Mouse (Mus musculus): ENCODE results near the gene Osbpl3.

Gene Osbpl3

GRCm38 (mm10) chr6:50455829-50456469, at the start of gene Osbpl3:
Gene Osbpl3 (minus strand): TSS chr6:50456201.
- peak; percentile 79 for DNase-seq (ENCODE audit: low read depth, low spot score)

DNA sequence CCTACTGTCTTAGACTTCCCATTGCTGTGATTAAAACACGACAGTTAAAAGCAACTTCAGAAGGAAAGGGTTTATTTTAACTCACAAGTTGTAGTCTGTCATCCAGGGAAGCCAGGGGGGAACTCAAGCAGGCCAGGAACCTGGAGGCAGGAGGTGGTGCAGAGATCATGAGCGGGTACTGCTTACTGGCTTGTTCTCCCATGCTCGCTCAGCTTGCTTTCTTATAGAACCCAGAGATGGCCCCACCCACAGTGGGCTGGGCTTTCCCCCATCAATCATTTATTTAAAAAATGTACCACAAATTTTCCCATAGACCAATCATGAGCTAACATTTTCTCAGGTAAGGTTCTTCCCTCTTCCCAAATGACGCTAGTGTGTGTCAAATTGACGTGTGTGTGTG, 49.5 kb upstream of the Osbpl3 start:
- DNase-seq (ENCODE audit: low read depth, low spot score), result no peak

- no peak for DNase-seq (ENCODE audit: low read depth, low spot score)
Measured at GRCm38 (mm10) chr6:50504711-50505110, 48.7 kb upstream of the Osbpl3 start.

DNA sequence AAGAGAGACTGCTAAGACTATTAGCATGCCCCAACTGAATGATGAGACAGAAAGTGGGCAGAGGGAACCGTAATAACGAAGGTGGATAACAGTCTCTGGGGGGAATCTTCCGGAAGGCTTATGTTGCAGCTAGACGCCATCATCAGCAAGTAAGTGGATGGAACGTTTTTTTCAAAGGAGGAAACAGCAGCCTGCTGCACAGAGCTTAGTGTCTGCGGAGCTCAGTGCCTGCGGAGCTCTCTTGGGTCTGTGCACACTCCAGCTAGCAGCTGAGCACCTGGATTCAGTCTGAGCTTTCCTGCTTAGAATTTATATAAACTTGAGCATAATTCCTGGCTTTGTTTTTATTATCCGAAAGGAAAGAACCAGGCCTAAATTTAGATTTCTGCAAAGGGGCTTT, 47.8 kb upstream of the Osbpl3 start:
- no peak for DNase-seq (ENCODE audit: low read depth, low spot score)

- no peak for DNase-seq (ENCODE audit: low read depth, low spot score)
Measured at GRCm38 (mm10) chr6:50503031-50503430, 47.0 kb upstream of the Osbpl3 start.

DNA sequence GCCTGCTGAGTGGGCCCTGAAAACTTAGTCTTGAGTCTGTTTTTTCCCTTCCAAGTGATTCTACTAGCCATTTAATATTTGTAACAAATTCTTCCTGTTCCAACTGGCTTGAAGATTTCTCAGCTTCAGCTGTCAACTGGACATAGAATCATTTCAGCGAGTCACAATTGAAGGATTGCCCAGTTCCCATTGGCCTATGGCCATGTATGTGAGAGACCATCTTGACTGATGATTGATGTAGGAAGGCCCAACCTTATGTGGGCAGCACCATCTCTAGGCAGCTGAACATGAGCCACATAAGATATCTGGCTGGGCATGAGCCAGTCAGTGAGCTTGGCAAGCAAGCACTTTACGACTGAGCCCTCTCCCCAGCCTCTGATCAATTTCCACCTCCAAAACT, 42.3 kb upstream of the Osbpl3 start:
- no peak for DNase-seq (ENCODE audit: low read depth, low spot score)

GRCm38 (mm10) chr6:50490519-50490918, 34.5 kb upstream of the Osbpl3 start:
- no peak for DNase-seq (ENCODE audit: low read depth, low spot score)

DNA sequence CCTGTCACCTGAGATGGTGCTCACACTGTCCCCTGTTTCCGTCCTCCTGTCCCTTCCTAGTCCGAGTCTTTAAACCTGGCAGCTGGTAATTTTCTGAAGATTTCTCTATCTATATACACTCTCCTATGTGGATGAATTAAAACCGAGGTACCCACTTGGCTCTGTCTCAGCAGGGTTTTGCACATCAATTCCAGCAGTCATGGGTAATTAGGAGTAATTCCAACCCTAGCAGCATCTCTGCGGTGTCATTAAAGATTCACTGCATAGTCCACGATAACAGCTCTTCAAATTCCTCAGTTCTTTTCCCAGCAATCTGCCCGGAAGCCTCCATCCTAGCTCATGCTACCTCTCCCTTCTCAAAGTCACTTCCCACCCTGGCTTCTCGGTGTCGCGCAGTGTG, 33.4 kb upstream of the Osbpl3 start:
- DNase-seq (ENCODE audit: low read depth, low spot score), result no peak

DNA sequence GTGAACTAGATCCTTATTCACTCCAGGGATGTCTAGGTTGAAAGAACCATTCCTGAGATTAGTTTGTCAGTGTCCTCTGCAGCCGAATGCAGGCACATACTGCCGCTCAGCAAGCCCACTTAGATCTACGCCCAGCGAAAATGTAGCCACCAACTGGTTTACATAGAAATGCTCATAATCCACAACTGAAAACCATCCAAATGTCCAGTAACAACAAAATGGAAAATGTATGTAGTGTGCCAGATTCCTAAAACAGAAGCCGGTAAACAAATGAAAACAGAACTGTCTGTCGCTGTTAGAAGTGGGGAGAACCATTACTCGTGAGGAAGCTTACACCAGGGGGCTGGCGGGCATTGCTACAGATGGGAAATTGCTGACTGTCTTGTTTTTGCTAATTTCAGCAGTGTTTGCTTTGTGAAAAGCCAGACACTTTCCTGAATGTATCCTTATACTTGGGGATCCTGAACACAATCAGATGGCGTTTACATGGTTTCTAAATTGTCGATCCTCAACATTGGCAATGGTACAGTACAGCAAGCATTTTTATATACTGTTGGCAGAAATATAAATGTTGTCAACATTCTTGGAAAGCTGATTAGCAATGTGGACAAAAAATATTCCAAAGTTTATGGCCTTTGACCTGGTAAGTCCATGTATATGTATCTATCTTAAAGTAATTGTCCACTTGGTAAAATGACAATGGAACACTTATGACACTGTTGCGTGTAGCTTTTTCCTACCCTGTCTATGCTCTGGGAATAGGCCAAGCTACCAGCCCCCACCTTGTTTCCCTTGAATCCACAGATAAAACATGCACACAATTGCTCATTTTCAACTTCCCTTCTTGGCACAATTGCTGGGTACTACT, 30.3 kb upstream of the Osbpl3 start:
- DNase-seq (ENCODE audit: low read depth, low spot score), result no peak

- no peak for DNase-seq (ENCODE audit: low read depth, low spot score)
Measured at GRCm38 (mm10) chr6:50483426-50483825, 27.4 kb upstream of the Osbpl3 start.

- no peak for DNase-seq (ENCODE audit: low read depth, low spot score)
Measured at GRCm38 (mm10) chr6:50481460-50481859, 25.5 kb upstream of the Osbpl3 start.

- no peak for DNase-seq (ENCODE audit: low read depth, low spot score)
Measured at GRCm38 (mm10) chr6:50466451-50466850, 10.4 kb upstream of the Osbpl3 start.

- DNase-seq (ENCODE audit: low read depth, low spot score), result no peak
Measured at GRCm38 (mm10) chr6:50464690-50465485, 8.9 kb upstream of the Osbpl3 start.

- DNase-seq (ENCODE audit: low read depth, low spot score), result no peak
Measured at GRCm38 (mm10) chr6:50462026-50462425, 6.0 kb upstream of the Osbpl3 start.

DNA sequence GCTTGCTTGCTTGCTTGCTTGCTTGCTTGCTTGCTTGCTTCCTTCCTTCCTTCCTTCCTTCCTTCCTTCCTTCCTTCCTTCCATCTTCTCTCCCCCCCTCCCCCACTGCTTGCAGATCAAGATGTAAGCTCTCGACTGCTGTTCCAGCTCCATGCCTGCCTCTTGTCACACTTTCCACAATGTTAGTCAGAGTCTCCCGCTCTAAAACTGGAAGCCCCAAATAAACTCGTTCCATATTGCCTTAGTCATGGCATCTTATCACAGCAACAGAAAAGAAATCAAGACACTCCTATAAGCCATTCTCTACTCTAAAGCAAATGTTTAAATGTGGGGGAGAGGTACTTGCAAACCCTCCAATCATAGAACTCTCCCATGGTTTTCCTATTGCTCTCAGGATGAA, 5.6 kb upstream of the Osbpl3 start:
- DNase-seq (ENCODE audit: low read depth, low spot score), result no peak

DNA sequence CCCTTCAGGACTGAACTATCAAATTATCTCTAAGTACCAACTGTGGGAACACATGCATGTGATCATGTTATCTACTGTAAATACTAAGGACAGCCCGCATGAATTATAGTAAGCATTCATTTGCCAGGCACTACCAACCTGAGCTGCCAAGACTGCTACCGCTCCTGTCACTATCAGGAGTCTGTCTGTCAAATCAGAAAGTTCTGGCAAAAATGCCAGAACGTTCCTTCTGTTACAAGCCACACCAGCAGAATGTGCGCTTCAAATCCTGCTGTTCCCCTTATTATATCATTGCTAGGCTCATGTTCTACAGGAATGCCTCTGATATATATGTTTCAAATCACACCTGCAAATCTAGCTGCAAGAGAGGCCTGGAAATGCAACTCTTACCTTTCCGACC, 4.6 kb upstream of the Osbpl3 start:
- no peak for DNase-seq (ENCODE audit: low read depth, low spot score)

DNA sequence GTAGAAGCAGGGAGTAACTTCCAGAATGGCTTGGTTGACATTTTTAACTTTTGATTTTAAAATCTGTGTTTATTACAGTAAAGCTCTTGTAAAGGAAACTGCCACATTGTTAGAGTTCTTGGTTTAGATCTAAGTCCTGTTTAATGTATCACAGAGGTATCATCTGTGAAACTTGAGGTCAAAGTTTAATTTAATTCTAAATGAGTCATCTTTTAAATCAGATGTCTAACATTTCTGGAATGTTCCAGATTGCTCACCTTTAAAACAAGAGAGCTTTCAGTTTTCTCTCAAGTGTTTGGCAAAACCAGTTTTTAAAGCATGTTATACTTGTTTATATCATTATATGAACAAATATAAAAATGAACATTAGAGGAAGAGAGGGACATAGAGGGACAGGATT, 4.2 kb upstream of the Osbpl3 start:
- no peak for DNase-seq (ENCODE audit: low read depth, low spot score)

DNA sequence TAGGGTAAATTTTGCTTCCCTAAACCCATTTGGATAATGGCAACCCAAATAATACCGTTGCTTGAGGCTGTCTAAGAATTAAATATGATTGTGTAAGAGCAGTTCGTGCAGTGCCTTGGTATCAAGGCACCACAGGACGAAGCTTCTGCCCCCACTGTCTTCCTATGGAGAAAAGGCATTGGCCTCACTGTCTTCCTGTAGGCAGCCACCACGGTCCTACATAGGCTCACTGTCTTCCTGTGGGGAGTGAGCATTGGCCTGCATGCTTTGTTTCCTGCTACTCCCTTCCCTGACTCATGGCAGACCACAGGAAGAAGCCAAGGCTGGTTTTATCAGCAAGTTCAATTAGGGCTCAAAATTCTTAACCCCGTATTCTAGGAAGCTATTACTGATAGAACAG, 3.3 kb upstream of the Osbpl3 start:
- DNase-seq (ENCODE audit: low read depth, low spot score), result no peak

DNA sequence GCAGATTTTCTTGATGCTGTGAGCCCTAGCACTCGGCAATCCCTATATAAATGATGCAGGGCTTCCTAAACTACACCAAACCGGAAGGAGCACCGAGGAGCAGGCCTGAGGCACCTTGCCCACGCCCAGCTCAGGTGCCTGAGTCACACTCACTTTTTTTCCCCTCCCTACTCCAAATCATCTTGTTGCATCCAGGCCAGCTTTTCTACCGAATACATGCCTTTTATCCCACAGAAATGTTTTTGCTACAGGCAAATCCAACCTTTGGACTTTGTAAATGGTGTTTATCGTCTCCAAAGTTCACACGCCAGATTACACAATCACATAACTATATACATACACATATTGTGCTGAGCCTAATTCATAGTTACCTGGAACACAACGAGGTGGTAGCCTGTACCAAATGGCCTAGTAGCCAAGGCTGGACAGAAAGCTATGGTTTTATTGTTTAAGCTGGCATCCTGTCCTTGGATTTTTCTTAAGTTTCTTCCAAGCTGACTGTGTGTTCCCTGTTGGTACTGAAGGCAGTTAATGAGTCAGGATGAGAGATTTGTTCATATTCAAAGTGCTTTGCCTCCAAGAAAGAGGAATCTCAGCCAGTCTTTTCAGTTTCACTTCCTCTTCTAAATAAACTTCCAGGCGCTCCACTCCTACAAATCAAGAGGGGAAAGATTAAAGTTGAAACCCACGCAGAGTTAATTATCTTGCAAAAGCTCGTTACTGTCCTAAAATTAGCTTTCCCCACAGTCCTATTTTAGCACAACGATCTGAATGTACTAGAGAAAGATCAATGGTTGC, 1.7 kb upstream of the Osbpl3 start:
- no peak for DNase-seq (ENCODE audit: low read depth, low spot score)

GRCm38 (mm10) chr6:50456706-50457105, 705 bp upstream of the Osbpl3 start:
- DNase-seq (ENCODE audit: low read depth, low spot score), result no peak

DNA sequence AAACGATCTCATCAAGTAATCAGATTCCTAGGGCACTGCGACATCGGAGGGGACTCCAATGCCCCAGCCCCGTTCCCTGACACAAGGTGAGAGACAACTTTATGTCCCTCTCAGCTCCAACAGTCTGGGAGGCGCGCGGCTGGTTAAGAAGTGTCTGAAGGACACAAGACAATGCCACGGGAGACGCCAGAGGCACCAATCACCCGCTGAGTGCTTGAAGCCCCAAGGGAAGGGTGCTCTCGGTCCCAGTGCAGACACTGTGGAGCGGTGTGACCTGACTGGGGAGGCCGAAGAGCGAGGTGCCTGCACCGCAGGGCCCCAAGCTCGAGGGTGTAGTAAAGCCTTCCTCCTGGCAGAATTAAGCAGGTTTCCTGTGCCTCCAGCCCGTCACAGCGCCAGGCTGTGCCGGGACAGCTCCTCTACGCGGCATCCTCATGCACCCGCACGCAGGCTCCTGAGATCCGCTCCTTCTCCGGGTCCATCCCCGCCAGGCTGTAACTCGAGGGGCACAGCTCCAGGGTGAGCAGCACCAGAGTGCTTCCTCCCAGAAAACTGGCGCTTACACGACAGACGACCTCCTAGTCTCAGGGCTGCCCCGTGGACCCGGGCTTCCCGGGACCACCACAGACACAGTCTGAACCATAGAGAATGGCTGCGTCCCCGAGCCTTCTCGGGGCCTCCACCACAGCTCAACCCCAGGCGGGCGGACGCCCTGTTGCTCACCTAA, 736 bp downstream of the Osbpl3 start:
- no peak for DNase-seq (ENCODE audit: low read depth, low spot score)

Data from skeletal muscle tissue, adult 2 months (tissue).